In the genomic region with DNA sequence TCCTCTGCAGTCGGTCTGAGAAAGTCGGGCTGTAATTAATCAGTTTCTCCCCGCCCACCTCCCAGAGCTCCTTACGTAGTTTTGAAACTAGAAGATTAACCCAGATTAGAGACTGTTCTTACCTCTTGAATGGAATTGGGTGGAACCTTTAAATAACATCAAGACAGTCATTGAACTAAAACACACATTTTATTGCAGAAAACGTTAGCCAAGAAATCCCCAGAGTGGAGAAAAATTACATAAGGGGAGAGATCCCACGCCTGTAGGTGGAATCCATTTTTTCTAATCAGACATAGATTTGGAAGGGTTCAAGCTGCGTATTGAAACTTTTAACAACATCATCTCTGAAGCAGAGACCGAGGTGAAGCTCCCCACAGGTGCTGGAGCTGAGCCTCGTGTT, we compare ENCODE assay signal across 16 mouse cellular contexts. TPM values are rescaled to one million over a fixed set of nuclear protein-coding genes. Genes with fewer than 3 reads are reported as not detected.
DNase-seq lines count a peak whose midpoint lies in the region; ATAC-seq lines count a peak whose summit lies in the region.
"Had no signal": no experiment of that assay in that cellular context is flagged by ENCODE, and none has a peak within 500 bp of the region (broad histone marks: within the 10 kb centered on the region; RNA-seq: fewer than 3 reads in every experiment).

No protein-coding gene starts in this region.

- H3K4me2 ChIP-seq in heart, embryonic 14.5 days (ENCODE audit: low read length) = peak overlapping the region; percentile 31
- H3K4me2 ChIP-seq in forebrain, embryonic 14.5 days (ENCODE audit: low read length) = peak overlapping the region; percentile 29; the same call in 1 of the 2 replicates
- H3K4me2 ChIP-seq in midbrain, embryonic 12.5 days (replicated peaks) = peak overlapping the region; percentile 32; the same call in 1 of the 2 replicates
- H3K4me2 ChIP-seq: liver, embryonic 11.5 days had no signal

- WGBS in heart, embryonic 14.5 days = 57% methylated on average over 9 of the region's 9 CpGs
- WGBS in forebrain, embryonic 14.5 days = 18% methylated on average over 9 of the region's 9 CpGs
- 32% methylated on average over 9 of the region's 9 CpGs for WGBS in midbrain, embryonic 12.5 days

- no peak for DNase-seq in heart, postnatal 14 days
- peak; percentile 36 for DNase-seq in brain, adult 2 months (ENCODE audit: low read depth, low spot score)
- DNase-seq in forebrain, embryonic 14.5 days (ENCODE audit: low spot score) = no peak
- DNase-seq in right cerebral cortex, postnatal 25 days = no peak
- no peak for DNase-seq in gastrocnemius, postnatal 4 days (ENCODE audit: low spot score in 2 of 2)
- no peak for DNase-seq in cerebellum, adult 9-11 months
- DNase-seq: cerebellum, adult 9-10 months; heart, postnatal 4 days; kidney, postnatal 25 days had no signal

- no peak overlapping the region for H3K4me3 ChIP-seq in heart, embryonic 14.5 days (ENCODE audit: control insufficient read depth in 1 of 2, insufficient read depth in 1 of 2, low read depth in 1 of 2, low read length in 2 of 2)
- H3K4me3 ChIP-seq in forebrain, embryonic 14.5 days (ENCODE audit: low read depth, low read length) = no peak overlapping the region
- no peak overlapping the region for H3K4me3 ChIP-seq in midbrain, embryonic 12.5 days
- H3K4me3 ChIP-seq: embryonic facial prominence, embryonic 12.5 days had no signal

- H3K27ac ChIP-seq in heart, embryonic 14.5 days (replicated peaks in 1 of 2; ENCODE audit: control insufficient read depth in 1 of 2, insufficient read depth in 1 of 2, low read depth in 2 of 2, low read length in 2 of 2) = no peak overlapping the region
- H3K27ac ChIP-seq in forebrain, embryonic 14.5 days (ENCODE audit: low read depth, low read length) = no peak overlapping the region
- H3K27ac ChIP-seq in midbrain, embryonic 12.5 days (replicated peaks) = no peak overlapping the region
- H3K27ac ChIP-seq: embryonic facial prominence, embryonic 12.5 days had no signal

- peaks cover 4% of the 10 kb centered on the region; the same call in 1 of the 2 replicates for H3K9me3 ChIP-seq in heart, embryonic 14.5 days (ENCODE audit: control insufficient read depth, low read length)
- H3K9me3 ChIP-seq in forebrain, embryonic 14.5 days (replicated peaks; ENCODE audit: control insufficient read depth, low read length) = peaks cover 4% of the 10 kb centered on the region; the same call in 1 of the 2 replicates
- H3K9me3 ChIP-seq in midbrain, embryonic 12.5 days = no peaks in the 10 kb centered on the region
- H3K9me3 ChIP-seq: embryonic facial prominence, embryonic 12.5 days had no signal

- no peaks in the 10 kb centered on the region for H3K36me3 ChIP-seq in heart, embryonic 14.5 days (ENCODE audit: control insufficient read depth, insufficient read depth, low read length)
- H3K36me3 ChIP-seq in forebrain, embryonic 14.5 days (ENCODE audit: control insufficient read depth, insufficient read depth, low read length) = no peaks in the 10 kb centered on the region
- H3K36me3 ChIP-seq in midbrain, embryonic 12.5 days = no peaks in the 10 kb centered on the region
- H3K36me3 ChIP-seq: embryonic facial prominence, embryonic 12.5 days had no signal

- no peaks in the 10 kb centered on the region for H3K4me1 ChIP-seq in heart, embryonic 14.5 days (ENCODE audit: control insufficient read depth in 2 of 2, insufficient read depth in 2 of 2, low read length in 2 of 2)
- peaks cover 11% of the 10 kb centered on the region for H3K4me1 ChIP-seq in forebrain, embryonic 14.5 days (ENCODE audit: control insufficient read depth, insufficient read depth, low read length)
- H3K4me1 ChIP-seq in midbrain, embryonic 12.5 days = peaks cover 27% of the 10 kb centered on the region; the same call in 1 of the 2 replicates
- H3K4me1 ChIP-seq: embryonic facial prominence, embryonic 12.5 days had no signal

- H3K27me3 ChIP-seq in heart, embryonic 14.5 days (ENCODE audit: control insufficient read depth, insufficient read depth, low read length) = no peaks in the 10 kb centered on the region
- H3K27me3 ChIP-seq in forebrain, embryonic 14.5 days (replicated peaks; ENCODE audit: control insufficient read depth, insufficient read depth, low read length) = peaks cover 8% of the 10 kb centered on the region; the same call in 1 of the 2 replicates
- peaks cover 20% of the 10 kb centered on the region for H3K27me3 ChIP-seq in midbrain, embryonic 12.5 days
- H3K27me3 ChIP-seq: embryonic facial prominence, embryonic 12.5 days had no signal

- no peak for ATAC-seq in heart, embryonic 14.5 days (ENCODE audit: insufficient number of reproducible peaks, insufficient read depth, low FRiP score, low read depth)
- no peak for ATAC-seq in forebrain, embryonic 14.5 days
- ATAC-seq in midbrain, embryonic 12.5 days (ENCODE audit: low FRiP score, low read depth) = no peak
- ATAC-seq: activated CD4-positive, CD25-positive, alpha-beta regulatory T cell, adult 4 months; lung, postnatal 0 days had no signal

- intact Hi-C loops in heart, postnatal 14 days (cut with DNase I) = no loop called here

- H3K9ac ChIP-seq in heart, embryonic 14.5 days (ENCODE audit: low read length) = no peak overlapping the region
- no peak overlapping the region for H3K9ac ChIP-seq in forebrain, embryonic 14.5 days (ENCODE audit: low read length)
- no peak overlapping the region for H3K9ac ChIP-seq in midbrain, embryonic 12.5 days (replicated peaks)
- H3K9ac ChIP-seq: embryonic facial prominence, embryonic 12.5 days had no signal

RNA-seq across cellular contexts. Expression of gene Gm12689, which starts 59.1 kb away (rescaled TPM):
- 0.15 TPM in 1 of 2 replicates, not detected in the other for polyA plus RNA-seq in heart, embryonic 14.5 days (2014; fragmentation: Nextera tagmentation; extraction: Ambion mirVana)
- total RNA-seq in heart, postnatal 14 days (2021) = under 1 TPM in 1 of 2 experiments, not detected in 1; 0.26 TPM
- polyA plus RNA-seq in forebrain, embryonic 14.5 days (2014; fragmentation: Nextera tagmentation; extraction: Ambion mirVana) = 0.25 and 0.37 TPM in 2 replicates
- 0.26 and 0.34 TPM in 2 replicates for polyA plus RNA-seq in midbrain, embryonic 12.5 days (2016; fragmentation: Nextera tagmentation; extraction: Ambion mirVana)
- total RNA-seq in gastrocnemius, postnatal 4 days (2021) = under 1 TPM; 0.18 to 0.39 TPM
- total RNA-seq: gastrocnemius, adult 18-20 months; heart, postnatal 4 days had no signal
- polyA plus RNA-seq: activated CD4-positive, CD25-positive, alpha-beta regulatory T cell, adult 4 months; liver, embryonic 11.5 days had no signal
